Mouse (Mus musculus) Muller cell, postnatal 12 days (primary cell): Measurements from ENCODE around the gene Mief2.

Source experiments
- DNase-seq: peaks from one replicate; pipeline ENCODE4 v3.0.0-alpha.2; 2015; ENCODE audit errors: inconsistent ontology term

The Mief2 gene

GRCm38 (mm10) chr11:60776829-60777740 lies 48.9 kb downstream of the Mief2 start, which contains the start of the genes Top3a and Smcr8:
Top3a (minus strand) TSS chr11:60777365.
Smcr8 (plus strand) TSS chr11:60777524.
- DNase-seq = peak; percentile 95

GRCm38 (mm10) chr11:60777801-60778370 lies 49.7 kb downstream of the Mief2 start:
- no peak for DNase-seq

- no peak for DNase-seq
Measured at GRCm38 (mm10) chr11:60779673-60780189, 51.5 kb downstream of the Mief2 start.
